Mouse (Mus musculus) layer of hippocampus, postnatal 36 days (tissue): ENCODE measurements around the gene Zfp248. TPM values are rescaled to one million over a fixed set of nuclear protein-coding genes. Genes with fewer than 3 reads are reported as not detected.
A peak's percentile ranks its signal among the peaks of the same experiment; 100 is the strongest.

Experiments
- DNase-seq, 2 experiments: peaks; one replicate each; pipeline ENCODE4 v3.0.0; 2022
- total RNA-seq, 2 experiments: library from RNA; stranded (reverse); gene quantifications; 2 replicates each; pipeline ENCODE4 v1.2.3; 2021

Gene Zfp248
- total RNA-seq = 10 to 100 TPM; 15.5 to 20.3 TPM

DNA sequence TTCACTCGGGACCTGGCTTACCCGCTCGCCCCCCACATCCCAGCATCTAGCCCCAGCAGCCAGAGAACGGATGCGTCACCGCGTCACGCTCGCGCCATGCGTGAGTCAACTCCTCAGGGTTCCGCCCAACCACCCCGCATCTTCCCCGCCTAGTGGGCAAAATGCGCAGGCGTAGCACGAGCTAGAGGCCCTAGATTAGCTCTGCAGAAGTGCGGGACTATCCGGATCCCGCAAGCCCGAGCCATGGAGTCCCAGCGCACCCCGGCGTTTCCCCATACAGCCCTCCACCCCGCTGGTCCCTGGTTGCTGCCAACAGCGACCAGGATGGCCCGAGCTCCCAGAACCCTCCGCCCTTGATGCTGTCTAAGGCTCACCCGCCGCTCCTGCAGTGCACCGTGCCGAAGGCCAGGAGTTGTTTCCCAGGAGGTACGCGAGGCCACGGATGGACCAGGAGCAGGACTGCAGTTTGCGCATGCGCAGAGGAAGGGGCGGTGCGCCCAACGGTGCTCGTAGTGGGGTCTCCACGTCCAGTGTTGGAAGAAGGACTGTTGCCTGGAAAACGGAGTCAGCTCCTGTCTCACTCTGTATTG lies at the start of gene Zfp248:
TSS of gene Zfp248 (minus strand) at position 487 of the 590 bp plus-strand sequence.
- peak; percentile 89 to 92 for DNase-seq

- no peak for DNase-seq
Measured at GRCm38 (mm10) chr6:118499010-118499409, 43.7 kb upstream of the Zfp248 start.

GRCm38 (mm10) chr6:118482125-118482524 lies 26.8 kb upstream of the Zfp248 start:
- DNase-seq = no peak

DNA sequence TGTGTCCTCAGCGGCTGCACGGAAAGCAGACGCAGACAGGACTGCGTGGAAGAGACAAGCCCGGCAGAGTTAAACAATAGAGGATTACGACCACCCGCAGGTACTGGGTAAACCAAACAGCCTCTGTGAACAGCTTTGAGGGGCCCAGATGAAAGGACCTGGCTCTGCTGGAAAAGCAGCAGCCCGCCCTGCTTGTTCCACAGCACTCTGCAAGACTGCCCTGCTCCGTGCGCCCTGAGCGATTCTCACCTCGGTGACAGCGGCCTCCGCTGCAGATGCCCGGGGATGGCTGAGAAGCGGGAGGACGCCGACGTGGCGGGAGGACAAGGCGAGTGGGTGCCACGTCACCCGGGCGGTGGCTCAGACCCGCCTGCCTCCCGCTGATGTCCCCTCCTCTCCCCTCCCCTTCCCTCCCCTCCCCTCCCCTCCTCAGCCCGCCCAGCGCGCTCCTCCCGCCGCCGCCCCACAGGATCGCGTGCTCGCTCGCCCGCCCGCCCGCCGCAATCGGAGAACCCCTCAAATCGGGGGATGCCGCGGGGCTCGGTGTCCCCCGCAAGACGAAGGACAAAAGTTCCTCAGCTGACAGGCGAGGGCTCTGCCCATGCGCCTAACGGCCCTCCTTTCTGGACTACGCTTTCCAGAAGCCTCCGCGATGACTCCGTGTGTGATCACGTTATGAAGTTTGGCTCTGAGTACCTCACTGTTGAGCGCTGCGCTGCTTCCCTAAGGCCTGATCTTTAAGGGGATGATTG lies 23.8 kb upstream of the Zfp248 start, which contains the start of gene Zfp9:
TSS of gene Zfp9 (minus strand) at position 364 of the 752 bp plus-strand sequence.
- peak; percentile 82 to 86 for DNase-seq

DNA sequence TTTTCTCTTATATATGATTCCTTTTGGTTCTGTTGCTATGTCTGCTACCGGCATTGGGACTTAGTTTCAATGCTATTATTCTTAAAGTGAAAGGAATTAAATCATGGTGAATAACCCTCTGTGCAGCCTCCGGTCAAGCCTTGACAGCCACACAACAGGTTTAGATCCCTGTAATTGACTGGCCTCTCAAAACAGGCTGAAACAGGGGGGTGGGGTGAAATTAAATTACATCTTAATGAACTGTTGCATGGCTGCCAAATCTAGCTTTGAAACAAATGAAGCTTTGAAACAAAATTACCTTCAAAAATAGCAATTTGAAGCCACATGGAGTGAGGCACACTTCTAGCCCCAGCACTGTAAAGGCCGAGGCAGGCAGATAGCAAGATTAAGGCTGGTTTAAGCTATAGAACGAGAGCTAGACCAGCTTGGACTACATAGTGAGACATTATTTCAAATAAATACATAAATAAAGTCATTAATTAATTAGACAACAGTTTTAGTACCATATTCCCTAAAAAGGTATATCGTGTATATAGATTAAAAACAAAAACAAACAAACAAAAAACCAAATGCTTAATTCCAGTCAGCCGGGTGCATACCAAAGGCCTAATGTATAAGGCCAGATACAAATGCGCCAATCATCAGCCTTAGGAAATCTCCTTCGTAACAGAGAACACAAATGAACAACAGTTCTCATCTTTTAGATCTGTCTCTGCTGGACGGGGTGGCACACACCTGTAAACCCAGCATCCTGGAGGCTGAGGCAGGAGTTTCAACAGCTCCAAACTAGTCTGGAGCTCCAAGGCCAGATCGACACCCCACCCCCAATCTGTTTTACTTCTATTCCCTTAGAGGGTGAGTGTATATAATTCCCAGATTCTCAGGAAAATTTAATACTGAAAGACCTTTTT lies 22.8 kb upstream of the Zfp248 start:
- DNase-seq = no peak

DNA sequence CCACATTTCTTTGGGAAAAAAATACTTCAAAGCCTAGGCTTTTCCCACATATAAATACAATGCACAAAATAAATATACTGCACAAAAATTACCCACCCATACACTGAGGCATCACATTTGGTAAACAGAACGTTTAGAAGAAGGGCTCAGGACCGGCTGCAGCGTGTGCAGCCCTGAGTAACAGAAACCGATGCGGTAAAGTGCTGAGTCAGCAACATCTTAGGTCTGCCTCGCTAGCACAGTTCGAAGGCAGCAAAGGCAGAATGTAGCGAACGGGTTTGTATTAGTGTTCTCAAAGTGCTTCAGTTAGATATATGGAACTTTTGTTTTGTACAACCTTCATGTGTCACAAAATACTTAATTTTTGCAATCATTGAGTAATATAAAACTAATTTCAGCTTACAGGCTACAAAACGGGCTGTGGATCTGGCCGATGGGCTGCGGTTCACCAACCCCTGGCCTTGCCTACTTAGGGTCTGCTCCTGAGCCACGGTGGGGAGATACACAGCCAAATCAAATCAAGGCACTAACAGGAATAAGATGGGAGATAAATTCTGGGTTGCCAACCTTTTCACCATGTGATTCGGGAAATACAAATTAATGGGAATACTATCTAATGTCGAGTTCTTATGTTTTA lies 6.9 kb upstream of the Zfp248 start:
- DNase-seq = no peak

- DNase-seq = no peak
Measured at GRCm38 (mm10) chr6:118457726-118458125, 2.4 kb upstream of the Zfp248 start.

- peak; percentile 10 for DNase-seq
Measured at GRCm38 (mm10) chr6:118454452-118454851, 876 bp downstream of the Zfp248 start.

DNA sequence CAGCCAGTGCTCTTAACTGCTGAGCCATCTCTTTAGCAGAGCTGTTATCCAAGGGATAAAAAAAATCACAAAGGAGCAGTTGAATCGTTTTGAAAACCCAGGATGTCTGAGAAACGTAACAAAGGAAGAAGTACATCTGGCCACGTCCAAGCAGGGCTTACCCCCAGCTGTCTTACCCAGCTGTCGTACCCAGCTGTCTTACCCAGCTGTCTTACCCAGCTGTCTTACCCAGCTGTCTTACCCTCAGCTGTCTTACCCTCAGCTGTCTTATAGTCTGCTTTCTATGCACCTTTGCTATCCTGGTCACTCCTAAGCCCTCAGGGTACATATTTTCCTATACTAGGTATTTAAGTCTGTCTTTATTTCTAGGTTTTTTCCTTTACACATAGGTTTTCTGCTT lies 23.8 kb downstream of the Zfp248 start:
- DNase-seq = no peak

- no peak for DNase-seq
Measured at GRCm38 (mm10) chr6:118426666-118427065, 28.7 kb downstream of the Zfp248 start.

GRCm38 (mm10) chr6:118419050-118419920 lies 36.0 kb downstream of the Zfp248 start, which contains the start of gene Bms1:
Gene Bms1 (minus strand): TSS chr6:118419474.
- peak; percentile 94 to 96 for DNase-seq

DNA sequence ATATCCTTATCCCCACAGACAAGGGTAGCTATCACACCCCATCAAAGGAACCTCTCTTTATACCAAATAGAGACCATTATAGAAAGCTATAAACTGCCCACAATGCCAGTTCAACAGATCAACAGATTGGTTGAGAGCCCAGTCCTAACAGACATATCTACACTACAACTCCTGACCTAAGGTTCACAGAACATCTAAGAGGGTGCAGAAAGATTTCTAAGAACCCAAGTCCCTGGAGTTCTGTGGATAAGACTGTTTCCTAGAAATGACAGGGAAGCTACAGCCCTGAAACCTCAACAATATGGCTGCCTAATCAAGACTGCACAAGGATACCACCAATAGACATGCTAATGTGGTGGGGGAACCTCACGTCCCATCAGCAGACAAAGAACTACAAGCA lies 44.9 kb downstream of the Zfp248 start:
- no peak for DNase-seq

DNA sequence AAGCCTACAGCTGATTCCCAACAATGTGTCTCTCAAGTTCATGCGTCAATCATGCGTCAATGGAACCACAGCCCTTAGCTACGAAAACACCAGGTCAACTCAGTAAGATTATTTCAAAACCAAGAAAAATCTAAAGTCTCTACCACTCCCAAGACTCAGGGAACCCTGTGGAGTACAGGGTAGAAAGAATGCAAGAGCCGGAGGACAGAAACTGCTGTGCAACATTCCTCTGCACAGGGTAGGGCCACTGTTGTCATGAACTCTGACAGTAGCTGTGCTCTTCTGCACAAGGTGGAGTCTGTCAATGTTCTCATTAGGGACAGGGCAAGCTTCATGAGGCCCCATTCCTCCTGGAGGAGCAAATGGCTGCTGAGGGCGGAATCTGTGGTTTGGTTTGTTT lies 46.8 kb downstream of the Zfp248 start:
- DNase-seq = no peak

GRCm38 (mm10) chr6:118406421-118406820 lies 48.9 kb downstream of the Zfp248 start:
- DNase-seq = no peak

DNA sequence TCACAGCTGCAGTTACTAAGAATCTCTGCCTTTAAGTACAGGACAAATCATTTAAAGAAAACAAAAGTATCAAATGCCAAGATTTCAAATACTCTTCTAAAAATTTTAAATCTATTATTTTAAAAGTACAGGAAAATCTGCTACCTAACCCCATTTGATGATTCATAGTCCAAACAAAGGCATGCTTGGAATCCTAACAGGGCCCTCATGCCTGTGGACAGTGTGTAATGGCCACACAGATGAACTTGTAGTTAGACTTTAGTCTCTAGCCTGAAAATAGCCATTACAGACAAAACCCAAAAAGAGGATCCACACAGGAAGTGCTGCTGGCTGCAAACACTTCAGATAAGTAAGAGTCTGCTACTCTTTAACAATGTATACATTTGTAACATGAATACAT lies 64.6 kb downstream of the Zfp248 start:
- no peak for DNase-seq

- no peak for DNase-seq
Measured at GRCm38 (mm10) chr6:118385962-118386361, 69.4 kb downstream of the Zfp248 start.

- no peak for DNase-seq
Measured at GRCm38 (mm10) chr6:118381234-118381633, 74.1 kb downstream of the Zfp248 start.

GRCm38 (mm10) chr6:118380630-118381029 lies 74.7 kb downstream of the Zfp248 start:
- DNase-seq = no peak

- DNase-seq = peak; percentile 77 to 80
Measured at GRCm38 (mm10) chr6:118379451-118380167, 75.7 kb downstream of the Zfp248 start.

DNA sequence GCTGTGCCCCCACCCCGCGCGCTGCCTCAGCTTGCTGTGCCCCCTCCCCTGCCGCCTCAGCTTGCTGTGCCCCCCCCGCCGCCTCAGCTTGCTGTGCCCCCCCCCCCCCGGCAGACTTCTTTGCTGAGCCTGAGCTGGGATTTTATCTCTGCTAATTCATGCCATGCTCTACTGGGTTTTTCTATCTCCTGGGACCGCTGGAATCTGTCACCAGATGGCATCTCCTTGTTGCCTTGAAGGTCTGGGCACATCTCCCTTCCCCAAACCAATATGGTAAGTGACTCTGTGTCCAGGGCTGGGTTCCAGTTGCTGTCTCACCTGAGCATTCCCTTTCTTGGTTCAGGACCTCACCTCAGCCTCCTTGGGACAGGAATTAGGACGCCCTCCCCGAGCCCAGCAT lies 77.7 kb downstream of the Zfp248 start:
- DNase-seq = no peak
